Mouse (Mus musculus): ENCODE measurements around the gene Myd88.
A peak's percentile ranks its signal among the peaks of the same experiment; 100 is the strongest.

The Myd88 gene

DNA sequence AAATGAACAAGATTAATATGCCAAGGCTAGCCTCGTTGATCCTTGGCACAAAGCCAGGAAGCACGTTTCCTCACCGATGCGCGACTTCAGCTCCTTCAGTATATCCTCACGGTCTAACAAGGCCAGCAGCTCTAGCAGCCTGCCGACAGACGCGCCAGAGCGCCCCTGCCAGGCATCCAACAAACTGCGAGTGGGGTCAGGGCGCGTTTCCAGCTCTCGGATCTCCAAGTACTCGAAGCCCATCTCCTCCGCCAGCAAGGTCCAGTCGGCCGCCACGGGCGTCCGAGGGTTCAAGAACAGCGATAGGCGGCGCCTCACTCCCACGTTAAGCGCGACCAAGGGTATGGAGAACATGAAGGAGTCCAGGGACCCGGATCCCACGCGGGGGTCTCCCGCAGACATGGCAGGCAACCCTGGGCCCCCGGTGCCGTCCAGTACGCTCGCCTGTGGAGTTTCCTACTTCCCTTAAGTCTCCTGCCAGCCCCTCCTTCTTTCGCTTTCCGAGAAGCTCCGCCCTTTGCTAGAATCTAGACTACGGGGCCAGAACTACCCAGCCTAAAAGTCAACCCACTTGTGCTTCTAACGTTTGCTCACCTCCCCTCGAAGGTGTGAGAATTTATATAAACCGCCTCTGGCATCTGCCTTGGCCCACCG is 1.5 kb downstream of the Myd88 start, which contains the start of gene Acaa1a:
Gene Acaa1a, plus strand, starts transcription at position 119 of the 654 bp plus-strand sequence.
- DNase-seq, result peak; percentile 82

DNA sequence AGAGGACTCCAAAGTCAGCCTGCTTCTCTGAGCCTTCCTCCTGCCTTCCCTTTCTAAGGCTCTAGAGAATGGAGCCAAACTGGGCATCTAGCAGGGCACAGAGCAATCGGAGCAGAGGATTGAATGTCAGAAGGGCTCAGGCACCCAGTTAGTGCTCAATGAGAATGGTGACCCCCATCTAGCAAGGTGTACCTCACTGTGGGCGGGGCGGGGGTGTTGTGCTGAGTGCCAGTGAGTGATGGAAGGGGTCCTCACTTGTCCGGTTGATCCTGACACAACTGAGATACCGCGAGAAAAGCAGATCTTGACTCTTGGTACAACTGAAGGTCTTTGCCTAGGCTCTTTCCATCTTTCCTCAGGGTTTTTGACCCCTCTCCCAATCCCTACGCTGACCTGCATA is 2.1 kb downstream of the Myd88 start:
- DNase-seq, result no peak

DNA sequence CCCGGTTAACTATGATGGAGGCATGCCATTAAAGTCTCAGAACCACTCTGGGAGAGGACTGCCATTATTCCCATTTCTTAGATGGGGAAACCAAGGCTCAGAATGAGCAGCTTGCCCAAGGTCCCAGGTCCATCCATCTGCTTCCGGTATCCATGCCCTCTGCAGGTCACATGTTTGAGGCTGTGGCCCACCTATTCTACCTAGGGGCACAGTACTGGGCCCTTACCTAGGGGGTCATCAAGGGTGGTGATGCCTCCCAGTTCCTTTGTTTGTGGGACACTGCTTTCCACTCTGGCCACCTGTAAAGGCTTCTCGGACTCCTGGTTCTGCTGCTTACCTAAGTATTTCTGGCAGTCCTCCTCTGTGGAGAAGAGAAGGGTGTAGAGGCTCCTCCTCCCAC is 2.9 kb downstream of the Myd88 start:
- DNase-seq, result no peak

GRCm38 (mm10) chr9:119337842-119338241 is 3.4 kb downstream of the Myd88 start:
- DNase-seq, result peak; percentile 43

DNA sequence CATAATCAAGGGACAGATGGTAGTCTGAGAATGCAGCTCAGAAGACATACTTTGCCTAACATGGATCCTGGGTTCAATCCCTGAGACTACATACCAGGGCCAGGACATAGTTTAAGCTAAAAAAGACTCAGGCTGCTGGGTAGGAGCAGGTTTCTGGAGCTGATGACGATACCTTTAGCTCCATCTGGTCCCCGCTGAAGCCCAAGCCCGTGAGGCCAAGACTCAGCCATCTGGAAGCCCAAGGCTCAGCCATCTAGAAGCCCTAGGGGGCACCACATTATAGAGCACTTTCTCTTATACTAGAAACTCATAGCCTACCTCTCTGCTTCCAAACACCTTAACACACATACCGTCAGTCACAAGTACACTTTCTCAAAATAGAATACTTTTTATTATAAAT is 5.6 kb downstream of the Myd88 start:
- no peak for DNase-seq

DNA sequence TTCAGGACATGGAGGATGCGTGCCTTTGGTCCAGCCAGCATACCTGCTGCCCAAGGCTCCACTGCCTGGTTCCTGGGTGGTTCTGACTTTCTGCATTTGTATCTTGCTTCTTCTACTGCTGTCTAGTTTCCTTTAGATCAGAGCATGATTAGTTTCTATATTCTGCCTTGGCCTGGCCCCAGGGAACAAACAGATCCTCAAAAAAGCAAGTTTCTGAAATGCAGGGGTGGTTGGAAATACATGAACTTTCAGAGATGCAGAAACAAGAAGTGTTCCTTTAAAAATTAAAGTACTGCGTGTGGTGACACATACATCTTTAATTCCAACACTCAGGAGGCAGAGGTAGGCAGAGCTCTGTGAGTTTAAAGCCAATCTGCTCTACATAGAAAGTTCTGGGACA is 6.4 kb downstream of the Myd88 start:
- no peak for DNase-seq

GRCm38 (mm10) chr9:119334324-119334723 is 6.9 kb downstream of the Myd88 start:
- peak; percentile 80 for DNase-seq

DNA sequence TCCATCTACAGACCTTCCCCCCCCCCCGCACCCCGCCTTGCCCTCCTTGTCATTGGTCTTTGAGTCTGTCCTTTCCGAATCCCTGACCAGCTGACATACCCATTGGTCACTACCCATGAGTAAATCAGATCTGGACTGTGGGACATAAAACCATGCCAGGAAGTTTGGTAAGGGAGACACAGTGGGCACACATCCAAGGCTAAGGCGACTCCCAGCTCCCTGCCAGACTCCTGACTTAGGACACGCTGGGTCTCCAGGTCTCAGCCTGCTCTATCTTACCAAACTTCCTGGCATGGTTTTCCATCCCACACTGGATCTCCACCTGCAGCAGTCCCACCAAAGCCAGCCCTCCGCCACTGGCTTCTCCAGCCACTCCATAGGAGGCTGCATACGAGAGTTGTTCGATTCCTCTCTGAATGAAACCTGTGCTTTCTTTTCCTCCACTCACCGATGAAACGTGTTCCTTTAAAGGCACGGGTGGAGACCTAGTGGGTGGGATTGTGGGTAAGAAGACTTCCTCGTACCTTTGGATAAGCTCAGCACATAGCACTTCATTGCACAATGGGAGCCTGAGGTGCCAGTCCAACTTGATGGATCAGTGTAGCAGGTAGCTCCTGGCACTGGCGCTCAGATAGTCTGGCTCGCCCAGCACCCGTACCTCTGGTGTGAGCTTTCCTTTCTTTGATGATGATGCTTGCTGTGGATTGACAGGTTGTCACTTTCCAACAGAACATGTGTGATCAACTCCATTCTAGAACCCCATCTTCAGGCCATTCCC is 10.8 kb downstream of the Myd88 start:
- no peak for DNase-seq

DNA sequence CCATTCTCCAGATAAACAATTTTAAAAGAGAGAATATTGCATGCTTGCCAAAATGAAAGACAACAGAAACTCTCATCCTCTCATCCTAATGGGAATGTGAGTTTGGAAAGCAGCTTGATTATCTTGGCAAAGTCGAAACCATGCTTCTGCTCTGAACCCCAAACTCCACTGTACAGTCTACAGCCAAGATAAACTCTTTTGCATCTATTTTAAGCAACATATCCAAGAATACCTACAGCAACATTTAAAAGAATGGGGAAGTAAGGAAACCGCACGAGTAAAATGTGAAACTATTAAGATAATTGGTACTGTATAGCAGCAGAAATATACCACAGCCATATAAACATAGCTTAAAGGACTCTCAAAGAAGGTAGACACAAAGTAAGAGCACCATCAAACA is 12.7 kb downstream of the Myd88 start:
- DNase-seq, result no peak

DNA sequence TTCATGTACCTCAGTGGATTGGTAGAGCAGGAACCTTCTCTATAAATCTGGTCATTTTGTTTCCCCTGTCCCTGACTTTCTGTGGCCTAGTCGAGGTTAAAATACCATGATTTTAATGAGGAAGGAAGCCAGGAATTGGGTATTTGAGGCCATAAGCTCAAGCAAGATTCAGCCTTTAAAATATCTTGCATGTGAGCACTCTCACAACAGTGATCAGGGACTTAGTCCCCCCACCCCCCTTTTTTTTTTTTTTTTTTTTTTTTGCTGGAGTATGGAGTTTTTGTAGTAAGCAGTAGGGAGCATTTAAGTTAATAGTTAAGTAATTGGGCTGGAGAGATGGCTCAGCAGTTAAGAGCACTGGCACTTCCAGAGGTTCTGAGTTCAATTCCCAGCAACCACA is 17.1 kb downstream of the Myd88 start:
- no peak for DNase-seq

GRCm38 (mm10) chr9:119323260-119323645 is 18.0 kb downstream of the Myd88 start:
- DNase-seq, result no peak

GRCm38 (mm10) chr9:119322289-119323259 is 18.6 kb downstream of the Myd88 start, which contains the start of gene Oxsr1:
TSS of gene Oxsr1 (minus strand) at chr9:119322427.
- peak; percentile 100 for DNase-seq

DNA sequence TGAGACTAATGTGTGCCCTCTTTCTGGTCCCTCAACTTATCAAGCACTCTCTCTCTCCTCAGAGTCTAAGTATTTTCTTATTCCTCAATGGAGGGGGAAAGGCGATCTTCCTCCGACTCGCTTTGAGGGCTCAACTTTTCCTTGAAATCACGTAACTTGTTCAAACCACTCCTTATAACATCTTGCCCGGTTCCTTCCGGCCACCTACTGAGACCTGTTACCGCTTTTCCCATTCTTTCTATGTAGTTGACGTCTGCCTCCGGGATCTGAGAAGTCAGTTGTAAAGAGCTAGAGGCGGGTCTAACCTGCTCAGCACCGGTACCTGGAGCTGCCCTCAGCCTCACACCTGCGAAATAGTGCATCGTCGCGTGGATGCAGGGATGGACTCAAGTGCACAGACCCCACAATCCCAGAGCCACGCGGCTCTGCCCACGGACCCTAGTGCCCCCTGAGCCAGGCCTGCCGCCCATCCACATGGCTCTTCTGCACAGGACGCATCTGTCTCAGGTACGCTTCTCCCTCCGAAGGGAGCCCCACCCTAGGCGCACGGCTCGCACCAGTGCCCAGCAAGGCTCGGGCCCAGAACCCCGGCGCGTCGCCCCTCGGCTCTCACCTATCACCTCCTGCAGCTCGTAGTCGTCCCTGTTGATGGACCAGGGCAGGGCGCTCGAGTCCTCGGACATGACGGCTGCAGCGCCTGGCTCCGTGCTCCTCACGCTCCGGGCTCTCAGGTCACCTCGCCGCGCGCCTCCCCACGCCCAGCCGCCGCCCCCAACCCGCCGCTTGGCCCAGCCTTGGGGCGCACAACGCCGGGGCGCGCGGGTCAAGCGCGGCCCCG is 19.6 kb downstream of the Myd88 start:
- peak; percentile 23 for DNase-seq

DNA sequence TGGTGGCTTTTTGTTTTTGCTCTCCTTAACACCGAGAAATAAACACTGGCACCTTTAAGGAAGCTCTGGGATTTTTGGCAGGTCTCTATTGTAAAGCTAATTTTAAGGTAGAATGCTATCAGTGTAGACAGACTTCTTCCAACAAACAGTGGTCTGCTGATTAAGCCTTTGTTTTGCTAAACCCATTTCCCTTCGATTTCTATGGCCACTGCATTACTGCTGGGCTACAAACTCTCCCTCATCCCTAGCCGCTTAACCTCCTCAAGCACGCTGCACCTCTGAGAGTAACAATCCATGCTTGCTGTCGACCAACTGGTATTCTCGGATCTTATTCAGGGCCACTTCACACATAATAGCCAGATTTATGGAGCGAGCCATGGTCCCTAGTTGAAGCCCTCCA is 20.3 kb downstream of the Myd88 start:
- no peak for DNase-seq

DNA sequence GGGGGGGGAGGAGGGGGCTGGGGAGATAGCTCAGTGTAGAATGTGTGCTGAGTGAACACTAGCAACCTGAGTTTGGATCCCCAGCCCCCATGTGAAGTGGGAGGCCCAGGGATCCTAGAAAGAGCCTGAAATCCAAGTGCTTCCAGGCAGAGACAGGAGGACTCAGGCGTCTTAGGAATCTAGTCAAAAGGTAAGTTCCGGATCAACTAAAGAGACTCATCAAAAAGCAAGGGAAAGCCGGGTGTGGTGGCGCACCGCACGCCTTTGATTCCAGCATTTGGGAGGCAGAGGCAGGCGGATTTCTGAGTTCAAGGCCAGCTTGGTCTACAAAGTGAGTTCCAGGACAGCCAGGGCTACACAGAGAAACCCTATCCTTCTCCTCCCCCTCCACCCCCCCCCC is 20.8 kb downstream of the Myd88 start:
- DNase-seq, result no peak

- no peak for DNase-seq
Measured at GRCm38 (mm10) chr9:119318891-119319290, 22.3 kb downstream of the Myd88 start.

DNA sequence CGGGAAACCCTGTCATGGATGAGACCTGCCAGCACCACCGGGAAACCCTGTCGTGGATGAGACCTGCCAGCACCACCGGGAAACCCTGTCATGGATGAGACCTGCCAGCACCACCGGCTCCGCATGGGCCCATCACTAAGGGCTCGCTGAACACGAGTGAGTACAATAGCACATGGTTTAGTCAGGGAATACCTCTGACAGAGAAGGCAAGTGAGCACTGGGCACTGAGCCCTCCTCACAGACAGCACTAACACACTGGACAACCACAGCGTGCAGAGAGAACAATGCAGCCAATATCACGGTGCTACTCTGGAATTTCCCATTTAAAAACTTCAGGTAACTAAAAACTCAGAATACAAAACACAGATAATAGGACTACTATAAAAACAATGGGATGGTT is 28.1 kb downstream of the Myd88 start:
- no peak for DNase-seq

GRCm38 (mm10) chr9:119309067-119309466 is 32.1 kb downstream of the Myd88 start:
- no peak for DNase-seq

GRCm38 (mm10) chr9:119305863-119306262 is 35.3 kb downstream of the Myd88 start:
- no peak for DNase-seq

DNA sequence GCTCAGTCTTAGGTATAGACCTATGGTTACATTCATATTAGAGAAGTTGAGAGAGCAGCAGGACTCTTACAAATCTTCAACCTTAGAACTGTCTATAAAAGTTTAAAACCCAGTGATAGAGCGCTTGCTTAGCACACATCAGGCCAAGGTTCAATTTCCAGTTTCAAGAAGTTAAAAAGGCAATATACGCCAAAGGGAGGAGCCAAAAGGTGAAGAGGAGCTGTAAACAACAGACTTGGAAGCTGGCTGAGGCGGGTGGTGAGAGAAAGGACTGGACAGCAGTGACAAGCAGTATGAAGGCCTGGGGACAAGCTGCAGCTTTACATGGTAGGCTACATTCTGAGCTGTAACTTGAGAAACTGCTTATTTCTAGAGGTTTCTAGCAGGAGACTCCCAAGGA is 42.6 kb downstream of the Myd88 start:
- peak; percentile 21 for DNase-seq

DNA sequence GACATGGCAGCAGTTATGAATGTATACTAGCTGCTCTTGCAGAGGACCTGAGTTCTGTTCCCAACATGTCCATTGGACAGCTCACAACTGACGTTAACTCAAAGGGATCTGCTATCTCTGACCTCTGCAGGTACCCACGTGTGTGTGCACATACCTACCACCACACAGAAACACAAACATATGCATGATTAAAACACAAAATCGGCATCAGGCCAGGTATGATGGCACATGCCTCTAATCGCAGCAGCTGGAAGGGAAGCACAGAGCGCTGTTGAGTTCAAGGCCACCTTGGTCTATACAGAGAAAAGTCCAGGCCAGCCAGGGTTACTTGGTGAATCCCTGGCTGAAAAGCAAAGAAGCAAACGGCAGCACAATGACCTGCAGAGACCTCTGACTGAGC is 43.5 kb downstream of the Myd88 start:
- no peak for DNase-seq

DNA sequence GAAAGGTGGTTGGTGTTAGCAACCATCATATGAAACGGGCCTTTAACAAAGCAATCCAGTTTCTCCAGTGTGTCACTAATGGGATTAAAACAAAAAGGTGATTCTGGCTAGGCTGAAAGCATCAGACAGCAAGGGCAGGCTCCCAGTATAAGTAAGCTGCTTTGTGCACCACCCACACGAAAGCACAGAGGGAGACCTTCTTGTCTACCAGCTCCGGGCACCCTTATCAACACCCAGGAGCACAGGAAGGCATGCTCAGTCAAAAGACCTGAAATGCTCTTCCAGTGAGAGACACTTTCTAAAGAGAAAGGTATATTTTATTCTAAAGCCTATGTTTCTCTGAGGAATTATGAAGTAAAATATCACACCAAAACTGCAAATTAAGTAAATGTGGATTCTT is 50.4 kb downstream of the Myd88 start:
- DNase-seq, result no peak
